Mouse (Mus musculus) CH12.LX (cell line): ENCODE data around the gene Irf2.

Experiments
- CTCF ChIP-seq, 2 experiments: IDR thresholded peaks in 1 of 2; conservative IDR thresholded peaks in 1 of 2; 2 replicates each; pipeline ENCODE4 v1.5.1; 2011 to 2012; ENCODE audit warnings: low read depth in 2 of 2, low read length in 2 of 2, improper control_type of control experiment in 1 of 2, inconsistent platforms in 1 of 2, mild to moderate bottlenecking in 1 of 2, moderate library complexity in 1 of 2
- MAX ChIP-seq: IDR thresholded peaks from 2 replicates; pipeline ENCODE4 v1.6.1; 2011; ENCODE audit warnings: low read length, improper control_type of control experiment
- UBTF ChIP-seq: IDR thresholded peaks from 2 replicates; pipeline ENCODE4 v1.6.1; 2012; ENCODE audit warnings: low read depth, mild to moderate bottlenecking, inconsistent platforms, low read length, improper control_type of control experiment, moderate library complexity

DNA sequence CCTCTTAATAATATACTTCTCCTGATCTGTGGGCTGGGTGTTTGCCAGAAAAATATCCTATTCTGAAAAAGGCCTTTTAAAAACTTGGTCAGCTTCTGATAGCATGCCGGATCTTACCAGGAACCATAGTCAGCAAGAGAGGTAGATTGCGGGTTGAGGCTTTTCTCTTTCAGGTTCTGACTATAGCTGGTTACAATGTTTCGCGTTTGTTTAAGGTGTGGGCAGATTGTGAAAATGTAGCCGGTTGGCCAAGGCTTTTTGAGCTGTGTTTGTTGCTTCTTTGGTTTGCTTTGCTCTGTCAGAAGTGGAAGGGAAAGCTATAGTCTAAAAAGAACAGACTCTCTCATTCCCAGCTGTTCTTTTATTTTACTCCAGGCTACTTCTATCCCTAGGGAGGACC is 49.0 kb upstream of the Irf2 start:
- TF ChIP-seq MAX (no peak), CTCF (conservative IDR thresholded peaks at IDR 0.05 in 1 of 2, IDR thresholded peaks at IDR 0.05 in 1 of 2; ENCODE audit: low read depth in 2 of 2, low read length in 2 of 2) (no peak), UBTF (no peak)
